Mouse (Mus musculus): Measurements from ENCODE around the gene Papss2. TPM values are rescaled to one million over a fixed set of nuclear protein-coding genes. Genes with fewer than 3 reads are reported as not detected.

Papss2 gene
- polyA plus RNA-seq, 1 experiment from 2014 or later = 0.70 TPM

- no peaks in the 10 kb centered on the region for H3K4me1 ChIP-seq (ENCODE audit: control insufficient read depth, insufficient read depth, low read length)
- 49% methylated on average over 6 of the region's 6 CpGs for WGBS
- no peaks in the 10 kb centered on the region for H3K27me3 ChIP-seq (replicated peaks; ENCODE audit: control insufficient read depth, insufficient read depth, low read length)
- H3K4me2 ChIP-seq (ENCODE audit: low read length) = no peak overlapping the region
- ATAC-seq (no peak), DNase-seq (ENCODE audit: low spot score) (no peak)
- no peak overlapping the region for H3K4me3 ChIP-seq (ENCODE audit: low read depth, low read length)
- H3K27ac ChIP-seq (ENCODE audit: low read depth, low read length) = no peak overlapping the region
- no peaks in the 10 kb centered on the region for H3K36me3 ChIP-seq (ENCODE audit: control insufficient read depth, insufficient read depth, low read length)
- H3K9me3 ChIP-seq (replicated peaks; ENCODE audit: control insufficient read depth, low read length) = no peaks in the 10 kb centered on the region; the same call in 1 of the 2 replicates
- no peak overlapping the region for H3K9ac ChIP-seq (ENCODE audit: low read length)
Measured at GRCm38 (mm10) chr19:32587727-32588126, 7.9 kb upstream of the Papss2 start.

GRCm38 (mm10) chr19:32592749-32593148 is 2.8 kb upstream of the Papss2 start:
- no peaks in the 10 kb centered on the region for H3K9me3 ChIP-seq (replicated peaks; ENCODE audit: control insufficient read depth, low read length)

GRCm38 (mm10) chr19:32593870-32594269 is 1.7 kb upstream of the Papss2 start:
- H3K4me1 ChIP-seq (ENCODE audit: control insufficient read depth, insufficient read depth, low read length) = no peaks in the 10 kb centered on the region
- no peaks in the 10 kb centered on the region for H3K36me3 ChIP-seq (ENCODE audit: control insufficient read depth, insufficient read depth, low read length)
- no peak for DNase-seq (ENCODE audit: low spot score)
- H3K9me3 ChIP-seq (replicated peaks; ENCODE audit: control insufficient read depth, low read length) = no peaks in the 10 kb centered on the region
- no peak overlapping the region for H3K9ac ChIP-seq (ENCODE audit: low read length)
- H3K4me3 ChIP-seq (ENCODE audit: low read depth, low read length) = no peak overlapping the region
- 86% methylated on average over 5 of the region's 5 CpGs for WGBS
- peaks cover 10% of the 10 kb centered on the region; the same call in 1 of the 2 replicates for H3K27me3 ChIP-seq (replicated peaks; ENCODE audit: control insufficient read depth, insufficient read depth, low read length)
- no peak for ATAC-seq
- no peak overlapping the region for H3K27ac ChIP-seq (ENCODE audit: low read depth, low read length)
- H3K4me2 ChIP-seq (ENCODE audit: low read length) = no peak overlapping the region

More at GRCm38 (mm10) chr19:32592749-32593148, 2.8 kb upstream of the Papss2 start:
- Histone ChIP-seq H3K4me3 (ENCODE audit: low read depth, low read length) (no peak overlapping the region), H3K27me3 (replicated peaks; ENCODE audit: control insufficient read depth, insufficient read depth, low read length) (peaks cover 10% of the 10 kb centered on the region; the same call in 1 of the 2 replicates), H3K9ac (ENCODE audit: low read length) (no peak overlapping the region), H3K27ac (ENCODE audit: low read depth, low read length) (no peak overlapping the region), H3K4me2 (ENCODE audit: low read length) (no peak overlapping the region), H3K36me3 (ENCODE audit: control insufficient read depth, insufficient read depth, low read length) (no peaks in the 10 kb centered on the region), H3K4me1 (ENCODE audit: control insufficient read depth, insufficient read depth, low read length) (no peaks in the 10 kb centered on the region)
- ATAC-seq (no peak), DNase-seq (ENCODE audit: low spot score) (no peak)
- 93% methylated on average over 7 of the region's 7 CpGs for WGBS

GRCm38 (mm10) chr19:32595131-32595505 is 472 bp upstream of the Papss2 start:
- ATAC-seq = no peak
- WGBS = 18% methylated on average over 8 of the region's 8 CpGs
- peak overlapping the region; percentile 60 for H3K9ac ChIP-seq (ENCODE audit: low read length)
- H3K4me2 ChIP-seq (ENCODE audit: low read length) = peak overlapping the region; percentile 74
- H3K4me3 ChIP-seq (ENCODE audit: low read depth, low read length) = peak overlapping the region; percentile 44
- no peaks in the 10 kb centered on the region for H3K36me3 ChIP-seq (ENCODE audit: control insufficient read depth, insufficient read depth, low read length)
- H3K27ac ChIP-seq (ENCODE audit: low read depth, low read length) = no peak overlapping the region
- peaks cover 10% of the 10 kb centered on the region; the same call in 1 of the 2 replicates for H3K27me3 ChIP-seq (replicated peaks; ENCODE audit: control insufficient read depth, insufficient read depth, low read length)
- no peak for DNase-seq (ENCODE audit: low spot score)
- no peaks in the 10 kb centered on the region for H3K9me3 ChIP-seq (replicated peaks; ENCODE audit: control insufficient read depth, low read length)
- H3K4me1 ChIP-seq (ENCODE audit: control insufficient read depth, insufficient read depth, low read length) = no peaks in the 10 kb centered on the region

GRCm38 (mm10) chr19:32599006-32599405 is 3.4 kb downstream of the Papss2 start:
- ATAC-seq = no peak
- Histone ChIP-seq H3K4me2 (ENCODE audit: low read length) (no peak overlapping the region), H3K36me3 (ENCODE audit: control insufficient read depth, insufficient read depth, low read length) (no peaks in the 10 kb centered on the region), H3K27ac (ENCODE audit: low read depth, low read length) (no peak overlapping the region), H3K9me3 (replicated peaks; ENCODE audit: control insufficient read depth, low read length) (no peaks in the 10 kb centered on the region), H3K27me3 (replicated peaks; ENCODE audit: control insufficient read depth, insufficient read depth, low read length) (peaks cover 10% of the 10 kb centered on the region; the same call in 1 of the 2 replicates), H3K4me3 (ENCODE audit: low read depth, low read length) (no peak overlapping the region), H3K4me1 (ENCODE audit: control insufficient read depth, insufficient read depth, low read length) (no peaks in the 10 kb centered on the region), H3K9ac (ENCODE audit: low read length) (no peak overlapping the region)
- DNase-seq (ENCODE audit: low spot score) = no peak
- WGBS = 43% methylated on average over 7 of the region's 7 CpGs

- H3K27ac ChIP-seq (ENCODE audit: low read depth, low read length) = no peak overlapping the region
- H3K4me3 ChIP-seq (ENCODE audit: low read depth, low read length) = no peak overlapping the region
- no peaks in the 10 kb centered on the region for H3K9me3 ChIP-seq (replicated peaks; ENCODE audit: control insufficient read depth, low read length)
- no peaks in the 10 kb centered on the region for H3K36me3 ChIP-seq (ENCODE audit: control insufficient read depth, insufficient read depth, low read length)
- no peaks in the 10 kb centered on the region for H3K4me1 ChIP-seq (ENCODE audit: control insufficient read depth, insufficient read depth, low read length)
- peaks cover 10% of the 10 kb centered on the region; the same call in 1 of the 2 replicates for H3K27me3 ChIP-seq (replicated peaks; ENCODE audit: control insufficient read depth, insufficient read depth, low read length)
- WGBS = 69% methylated on average over 5 of the region's 5 CpGs
- no peak overlapping the region for H3K4me2 ChIP-seq (ENCODE audit: low read length)
- no peak overlapping the region for H3K9ac ChIP-seq (ENCODE audit: low read length)
- ATAC-seq (no peak), DNase-seq (ENCODE audit: low spot score) (no peak)
Measured at GRCm38 (mm10) chr19:32599436-32599835, 3.8 kb downstream of the Papss2 start.

GRCm38 (mm10) chr19:32601033-32601770 is 5.6 kb downstream of the Papss2 start:
- WGBS = 65% methylated on average over 6 of the region's 6 CpGs
- DNase-seq (ENCODE audit: low spot score) = no peak
- no peak overlapping the region for H3K4me2 ChIP-seq (ENCODE audit: low read length)

GRCm38 (mm10) chr19:32603466-32603865 is 7.9 kb downstream of the Papss2 start:
- ATAC-seq (no peak), DNase-seq (ENCODE audit: low spot score) (no peak)
- Histone ChIP-seq H3K27ac (ENCODE audit: low read depth, low read length) (no peak overlapping the region), H3K27me3 (replicated peaks; ENCODE audit: control insufficient read depth, insufficient read depth, low read length) (no peaks in the 10 kb centered on the region), H3K4me3 (ENCODE audit: low read depth, low read length) (no peak overlapping the region), H3K9me3 (replicated peaks; ENCODE audit: control insufficient read depth, low read length) (no peaks in the 10 kb centered on the region), H3K4me2 (ENCODE audit: low read length) (no peak overlapping the region), H3K4me1 (ENCODE audit: control insufficient read depth, insufficient read depth, low read length) (no peaks in the 10 kb centered on the region), H3K36me3 (ENCODE audit: control insufficient read depth, insufficient read depth, low read length) (no peaks in the 10 kb centered on the region), H3K9ac (ENCODE audit: low read length) (no peak overlapping the region)
- 85% methylated on average over 1 of the region's 1 CpGs for WGBS

More at GRCm38 (mm10) chr19:32601033-32601770, 5.6 kb downstream of the Papss2 start:
- Histone ChIP-seq H3K27ac (ENCODE audit: low read depth, low read length) (no peak overlapping the region), H3K4me3 (ENCODE audit: low read depth, low read length) (no peak overlapping the region), H3K9me3 (replicated peaks; ENCODE audit: control insufficient read depth, low read length) (no peaks in the 10 kb centered on the region), H3K9ac (ENCODE audit: low read length) (no peak overlapping the region), H3K27me3 (replicated peaks; ENCODE audit: control insufficient read depth, insufficient read depth, low read length) (peaks cover 1% of the 10 kb centered on the region; the same call in 1 of the 2 replicates), H3K36me3 (ENCODE audit: control insufficient read depth, insufficient read depth, low read length) (no peaks in the 10 kb centered on the region), H3K4me1 (ENCODE audit: control insufficient read depth, insufficient read depth, low read length) (no peaks in the 10 kb centered on the region)
- ATAC-seq = no peak

- no peak overlapping the region for H3K4me2 ChIP-seq (ENCODE audit: low read length)
- no peak overlapping the region for H3K4me3 ChIP-seq (ENCODE audit: low read depth, low read length)
- no peaks in the 10 kb centered on the region for H3K9me3 ChIP-seq (replicated peaks; ENCODE audit: control insufficient read depth, low read length)
- no peak overlapping the region for H3K27ac ChIP-seq (ENCODE audit: low read depth, low read length)
- H3K4me1 ChIP-seq (ENCODE audit: control insufficient read depth, insufficient read depth, low read length) = no peaks in the 10 kb centered on the region
- H3K36me3 ChIP-seq (ENCODE audit: control insufficient read depth, insufficient read depth, low read length) = no peaks in the 10 kb centered on the region
- no peak overlapping the region for H3K9ac ChIP-seq (ENCODE audit: low read length)
- no peak for ATAC-seq
- no peaks in the 10 kb centered on the region for H3K27me3 ChIP-seq (replicated peaks; ENCODE audit: control insufficient read depth, insufficient read depth, low read length)
- DNase-seq (ENCODE audit: low spot score) = no peak
- WGBS = 43% methylated on average over 8 of the region's 8 CpGs
Measured at GRCm38 (mm10) chr19:32604127-32604526, 8.5 kb downstream of the Papss2 start.
